Mouse (Mus musculus) intestine, embryonic 14.5 days (tissue): ENCODE measurements at regions not wholly inside any gene's neighbourhood (a gene's known extent, or its start where the extent isn't known, plus 50 kb on each side); places are given as distances from the start of the nearest gene placed in this dataset.

Source experiments
- ATAC-seq: fragments of 200-750 bp; cut with Nextera tagmentation; replicated peaks from 2 replicates; pipeline ENCODE4 v1.8.0; 2017; ENCODE audit warnings: low read depth, moderate number of reproducible peaks, moderate TSS enrichment, moderate library complexity; ENCODE audit not compliant: low FRiP score, low TSS enrichment
- DNase-seq: peaks from one replicate; pipeline ENCODE4 v3.0.0-alpha.2; 2018; ENCODE audit warnings: low spot score
- H3K27ac ChIP-seq: fragments of 300-500 bp; sonication (generic); 2 replicates; pipeline ENCODE4 v1.5.1; 2014; ENCODE audit warnings: low read depth, mild to moderate bottlenecking, control low read depth
- H3K27me3 ChIP-seq: fragments of 300-500 bp; sonication (generic); replicated peaks from 2 replicates; pipeline ENCODE4 v1.6.1; 2014; ENCODE audit warnings: low read length, control low read depth; ENCODE audit not compliant: control insufficient read depth, insufficient read depth
- H3K36me3 ChIP-seq: fragments of 300-500 bp; sonication (generic); 2 replicates; pipeline ENCODE4 v1.6.1; 2014; ENCODE audit warnings: low read length, control low read depth; ENCODE audit not compliant: control insufficient read depth, insufficient read depth
- H3K4me1 ChIP-seq: fragments of 300-500 bp; sonication (generic); replicated peaks from 2 replicates; pipeline ENCODE4 v1.6.1; 2014; ENCODE audit warnings: low read length, control low read depth, mixed read lengths; ENCODE audit not compliant: control insufficient read depth, insufficient read depth
- H3K4me2 ChIP-seq: fragments of 300-500 bp; sonication (generic); 2 replicates; pipeline ENCODE4 v1.6.1; 2014; ENCODE audit warnings: low read length
- H3K4me3 ChIP-seq: fragments of 300-500 bp; sonication (generic); 2 replicates; pipeline ENCODE4 v1.5.1; 2014; ENCODE audit warnings: low read depth, low read length, control low read depth, mixed read lengths
- H3K9ac ChIP-seq: fragments of 300-500 bp; sonication (generic); 2 replicates; pipeline ENCODE4 v1.6.1; 2014; ENCODE audit warnings: mild to moderate bottlenecking, low read length
- H3K9me3 ChIP-seq: fragments of 300-500 bp; sonication (generic); 2 replicates; pipeline ENCODE4 v1.6.1; 2016; ENCODE audit warnings: low read length, control low read depth; ENCODE audit not compliant: control insufficient read depth
- WGBS: fragments of 180-500 bp; shearing (Covaris S2); extraction: QIAGEN DNeasy Blood & Tissue Kit; methylation state at CpG from one replicate; pipeline ENCODE4 v1.1.7; 2014; 5-methylcytosine and 5-hydroxymethylcytosine counted together

DNA sequence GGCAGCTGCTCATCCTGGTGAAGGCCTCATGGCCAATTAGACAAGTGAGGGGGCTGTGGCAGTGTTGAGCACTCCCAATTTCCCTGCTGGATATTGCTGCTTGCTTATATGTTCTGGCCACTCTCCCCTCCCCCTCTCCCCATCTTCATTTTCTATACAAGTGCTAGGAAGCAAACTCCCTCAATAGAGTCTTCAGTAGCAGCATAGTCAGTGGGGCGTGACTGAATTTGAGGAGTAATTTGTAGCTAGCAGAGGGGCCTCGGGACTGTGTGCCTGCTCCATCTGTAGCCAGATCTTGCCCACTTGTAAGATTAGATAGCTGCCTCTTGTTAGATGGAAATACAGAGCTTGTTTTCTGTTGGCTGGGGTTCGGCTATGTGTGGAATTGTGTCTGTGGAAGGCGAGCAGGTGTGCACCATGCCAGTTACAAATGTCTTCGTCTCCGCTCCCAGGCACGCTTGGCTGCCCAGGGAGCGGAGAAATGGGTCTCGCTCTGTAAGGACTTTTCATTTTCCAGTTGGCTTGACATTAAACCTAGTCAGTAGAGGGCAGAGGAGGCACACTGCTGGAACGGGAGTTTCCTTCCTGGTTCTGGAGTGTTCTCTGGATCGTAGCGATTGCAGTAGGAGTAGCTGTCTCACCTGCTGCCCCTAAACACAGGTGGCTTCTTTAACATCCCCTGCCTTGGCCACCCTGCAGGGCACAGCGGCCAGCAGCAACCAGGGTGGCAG is 163.1 kb downstream of the Matn1 start:
- H3K4me2 ChIP-seq: no peak overlapping the region
- no peaks in the 10 kb centered on the region for H3K36me3 ChIP-seq
- no peaks in the 10 kb centered on the region for H3K9me3 ChIP-seq
- H3K27ac ChIP-seq: no peak overlapping the region
- ATAC-seq (no peak), DNase-seq (no peak)
- no peak overlapping the region for H3K9ac ChIP-seq
- 80% methylated on average over 13 of the region's 13 CpGs for WGBS
- no peaks in the 10 kb centered on the region for H3K4me1 ChIP-seq
- H3K27me3 ChIP-seq: no peaks in the 10 kb centered on the region
- no peak overlapping the region for H3K4me3 ChIP-seq

DNA sequence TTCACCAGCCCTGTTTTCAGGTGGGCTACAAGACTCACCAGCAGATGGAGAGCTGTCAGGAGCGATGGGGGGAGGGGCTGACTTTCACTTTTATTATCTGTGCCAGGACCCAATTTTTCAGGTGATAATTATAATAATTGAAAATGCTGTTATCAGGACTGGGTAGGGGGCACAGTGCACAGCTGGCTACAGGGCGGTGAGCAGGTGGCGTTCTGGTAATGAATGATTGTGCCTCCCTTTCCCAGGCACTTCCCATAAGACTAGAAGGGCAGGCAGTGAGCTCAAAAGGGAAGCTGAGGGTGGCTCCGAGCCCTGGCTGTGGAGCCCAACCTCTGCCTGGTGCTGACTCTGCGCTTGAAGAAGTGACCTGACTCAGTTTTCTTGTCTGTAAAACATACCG is 168.4 kb downstream of the Matn1 start:
- Histone ChIP-seq H3K36me3 (no peaks in the 10 kb centered on the region), H3K9me3 (no peaks in the 10 kb centered on the region), H3K4me2 (no peak overlapping the region), H3K4me3 (no peak overlapping the region), H3K9ac (no peak overlapping the region), H3K27ac (no peak overlapping the region), H3K4me1 (no peaks in the 10 kb centered on the region), H3K27me3 (no peaks in the 10 kb centered on the region)
- DNase-seq: no peak
- 69% methylated on average over 6 of the region's 6 CpGs for WGBS
- no peak for ATAC-seq

DNA sequence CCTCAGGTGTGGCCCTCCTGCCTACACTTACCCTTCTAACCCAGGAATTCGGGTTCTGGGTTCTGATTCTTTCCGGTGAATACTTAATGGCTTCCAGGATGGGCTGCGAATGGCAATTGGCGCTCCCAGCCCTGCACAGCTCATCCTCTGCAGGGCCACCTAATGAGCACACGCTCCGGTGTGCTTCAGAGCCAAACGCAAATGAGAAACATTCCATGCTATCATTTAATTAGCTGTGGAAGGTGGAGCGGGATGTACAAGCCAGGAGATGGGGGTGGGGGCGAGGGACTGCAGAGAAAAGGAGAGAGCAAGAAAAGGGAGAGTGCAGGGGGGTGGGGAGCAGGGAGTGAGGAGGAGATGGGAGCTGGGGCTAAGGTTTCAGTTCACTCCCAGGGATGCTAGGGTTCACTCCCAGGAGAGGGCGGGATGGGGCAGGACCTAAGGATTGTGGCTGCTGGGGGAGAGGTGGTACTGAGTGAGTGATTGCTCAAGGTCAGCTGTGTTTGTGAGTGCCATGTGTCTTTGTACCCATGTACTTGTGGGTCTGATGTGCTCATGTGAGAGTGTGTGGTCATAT is 169.6 kb downstream of the Matn1 start:
- WGBS: 50% methylated on average over 10 of the region's 10 CpGs
- no peaks in the 10 kb centered on the region for H3K4me1 ChIP-seq
- no peaks in the 10 kb centered on the region for H3K27me3 ChIP-seq
- no peak overlapping the region for H3K9ac ChIP-seq
- H3K9me3 ChIP-seq: no peaks in the 10 kb centered on the region
- no peak overlapping the region for H3K4me2 ChIP-seq
- no peak for ATAC-seq
- H3K27ac ChIP-seq: no peak overlapping the region
- no peaks in the 10 kb centered on the region for H3K36me3 ChIP-seq
- DNase-seq: no peak
- no peak overlapping the region for H3K4me3 ChIP-seq

DNA sequence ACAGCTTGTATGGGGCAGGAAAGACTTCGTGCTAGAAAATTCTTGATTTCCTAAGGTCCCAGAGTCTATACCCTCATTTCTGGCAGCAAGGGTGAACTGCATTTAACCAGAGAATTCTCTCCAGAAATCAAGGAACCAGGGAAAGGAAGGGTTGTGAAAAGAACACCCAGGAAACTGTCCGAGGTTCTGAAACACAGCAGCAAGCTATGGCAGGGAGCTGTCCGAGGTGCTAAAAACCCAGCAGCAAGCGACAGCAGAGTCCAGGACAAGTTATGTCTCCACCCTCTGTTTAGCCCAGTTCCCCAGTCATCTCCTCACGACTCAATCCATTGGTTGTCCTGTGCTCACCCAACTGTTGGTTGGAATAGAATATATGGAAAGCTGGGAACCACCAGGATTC is 171.1 kb downstream of the Matn1 start:
- Histone ChIP-seq H3K9me3 (no peaks in the 10 kb centered on the region), H3K4me2 (no peak overlapping the region), H3K4me1 (no peaks in the 10 kb centered on the region), H3K27ac (no peak overlapping the region), H3K9ac (no peak overlapping the region), H3K4me3 (no peak overlapping the region), H3K36me3 (no peaks in the 10 kb centered on the region), H3K27me3 (no peaks in the 10 kb centered on the region)
- WGBS: 5% methylated on average over 5 of the region's 5 CpGs
- DNase-seq: peak; percentile 95
- ATAC-seq: no peak

DNA sequence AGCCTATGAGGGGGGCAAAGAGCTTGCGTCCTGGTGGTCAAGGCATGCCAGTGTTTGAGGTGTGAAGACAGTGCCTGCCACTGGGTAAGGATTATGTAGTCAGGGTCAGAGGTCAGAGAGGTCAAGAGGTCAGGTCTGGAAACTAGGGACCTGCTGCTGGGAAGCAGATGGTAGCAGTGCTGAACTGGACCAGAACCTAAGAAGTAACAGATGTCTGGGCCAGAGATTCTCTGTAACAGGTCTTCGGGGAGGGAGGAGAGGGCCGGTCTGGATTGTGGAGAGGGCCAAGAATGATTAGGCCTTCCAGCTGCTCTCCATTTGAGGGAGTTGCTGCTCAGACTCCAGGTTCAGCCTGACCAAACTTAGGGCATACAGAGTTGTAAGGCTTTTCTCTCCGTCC is 174.4 kb downstream of the Matn1 start:
- Histone ChIP-seq H3K9me3 (no peaks in the 10 kb centered on the region), H3K4me1 (no peaks in the 10 kb centered on the region), H3K9ac (no peak overlapping the region), H3K27me3 (no peaks in the 10 kb centered on the region), H3K4me2 (no peak overlapping the region), H3K27ac (no peak overlapping the region), H3K36me3 (no peaks in the 10 kb centered on the region), H3K4me3 (no peak overlapping the region)
- ATAC-seq: no peak
- DNase-seq: no peak
- WGBS: 68% methylated on average over 4 of the region's 4 CpGs

DNA sequence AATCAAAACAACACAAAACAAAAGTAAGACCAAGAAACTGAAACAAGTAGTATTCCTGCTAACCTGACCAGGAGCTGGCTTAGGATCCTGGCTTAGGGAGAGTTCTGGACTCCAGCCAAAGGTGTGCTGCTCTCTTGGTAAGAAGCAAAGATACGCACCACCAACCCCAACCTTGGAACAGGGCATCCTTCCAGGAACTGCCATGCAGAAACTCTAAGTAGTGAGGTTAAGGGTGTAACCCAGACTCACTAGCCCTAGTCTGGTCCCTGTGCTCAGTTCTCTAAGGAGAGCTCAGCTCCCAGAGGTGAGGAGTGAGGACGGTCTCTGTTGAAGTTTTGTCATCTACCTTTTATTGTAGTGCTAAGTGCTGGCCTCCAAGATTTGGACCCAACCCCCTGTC is 175.4 kb downstream of the Matn1 start:
- no peaks in the 10 kb centered on the region for H3K36me3 ChIP-seq
- ATAC-seq: no peak

DNA sequence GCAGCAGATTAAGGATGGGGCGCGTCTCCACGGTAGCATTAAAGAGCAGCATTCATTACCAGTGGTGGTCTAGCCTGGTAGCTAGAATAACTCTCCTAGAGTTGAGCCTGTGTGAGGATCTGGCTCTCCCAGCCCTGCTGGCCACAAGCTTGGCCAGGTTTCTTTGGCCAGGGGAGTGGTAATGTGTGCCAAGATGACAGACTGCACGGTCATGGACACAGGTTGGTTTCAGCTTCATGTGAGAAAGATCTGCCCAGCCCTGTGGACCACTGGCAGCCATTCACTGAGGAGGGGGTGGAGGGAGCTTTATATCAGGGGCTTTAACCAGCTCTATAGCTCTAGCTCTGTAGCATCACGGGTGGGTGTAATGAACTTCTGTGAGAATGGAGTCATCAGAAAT is 176.5 kb downstream of the Matn1 start:
- no peak for ATAC-seq

More for the DNA sequence above, 175.4 kb downstream of the Matn1 start:
- H3K9me3 ChIP-seq: no peaks in the 10 kb centered on the region
- WGBS: 80% methylated on average over 2 of the region's 2 CpGs
- no peak for DNase-seq
- no peak overlapping the region for H3K4me2 ChIP-seq
- no peak overlapping the region for H3K9ac ChIP-seq
- H3K27me3 ChIP-seq: no peaks in the 10 kb centered on the region
- no peak overlapping the region for H3K4me3 ChIP-seq
- no peaks in the 10 kb centered on the region for H3K4me1 ChIP-seq
- no peak overlapping the region for H3K27ac ChIP-seq

DNA sequence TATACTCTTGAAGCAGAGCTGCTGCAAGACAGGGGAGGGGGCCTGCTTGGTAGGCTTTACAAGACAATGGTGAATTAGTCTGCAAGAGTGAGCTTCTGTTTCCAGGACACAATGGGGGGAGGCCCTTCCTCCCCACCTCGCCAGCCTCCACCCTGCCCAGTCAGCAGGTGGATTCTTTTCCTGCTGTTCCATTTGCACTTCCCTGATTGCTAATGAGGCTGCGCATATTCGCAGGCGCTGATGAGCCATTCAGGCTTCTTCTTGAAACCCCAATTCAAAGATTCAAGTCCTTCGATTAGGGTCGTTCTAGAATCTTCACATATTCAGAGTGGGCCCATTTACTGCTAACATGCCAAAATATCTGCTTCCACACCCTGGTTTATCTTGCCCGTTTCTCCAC is 181.8 kb downstream of the Matn1 start:
- Histone ChIP-seq H3K4me2 (no peak overlapping the region), H3K4me1 (no peaks in the 10 kb centered on the region), H3K9me3 (no peaks in the 10 kb centered on the region), H3K27ac (no peak overlapping the region), H3K36me3 (no peaks in the 10 kb centered on the region), H3K9ac (no peak overlapping the region), H3K4me3 (no peak overlapping the region), H3K27me3 (no peaks in the 10 kb centered on the region)
- DNase-seq (no peak), ATAC-seq (no peak)
- 47% methylated on average over 7 of the region's 7 CpGs for WGBS

More for the DNA sequence above, 176.5 kb downstream of the Matn1 start:
- 86% methylated on average over 5 of the region's 5 CpGs for WGBS
- no peak for DNase-seq
- no peaks in the 10 kb centered on the region for H3K4me1 ChIP-seq
- no peaks in the 10 kb centered on the region for H3K36me3 ChIP-seq
- no peak overlapping the region for H3K9ac ChIP-seq
- H3K27me3 ChIP-seq: no peaks in the 10 kb centered on the region
- no peak overlapping the region for H3K4me3 ChIP-seq
- no peaks in the 10 kb centered on the region for H3K9me3 ChIP-seq
- H3K27ac ChIP-seq: no peak overlapping the region
- no peak overlapping the region for H3K4me2 ChIP-seq

DNA sequence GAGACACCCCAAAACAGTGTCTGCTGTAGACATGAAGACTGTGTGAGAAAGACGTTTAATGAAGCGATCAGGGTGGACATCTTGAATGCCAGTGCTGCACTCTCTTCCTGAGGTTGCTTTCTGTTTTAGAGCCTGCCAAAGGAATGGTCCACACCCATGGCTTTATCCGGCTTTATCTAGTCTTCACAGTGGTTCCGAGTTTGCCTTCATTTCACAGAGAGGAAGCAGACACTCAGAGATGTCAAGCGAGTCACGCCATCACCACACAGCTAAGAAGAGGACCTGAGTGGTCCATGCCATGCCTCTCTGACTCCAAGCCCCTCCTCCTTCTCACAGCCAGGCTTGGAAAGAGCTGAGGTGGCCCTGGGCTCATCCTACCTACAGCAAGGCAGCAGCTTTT is 182.7 kb downstream of the Matn1 start:
- Histone ChIP-seq H3K4me2 (no peak overlapping the region), H3K9ac (no peak overlapping the region), H3K4me3 (no peak overlapping the region), H3K27me3 (no peaks in the 10 kb centered on the region), H3K9me3 (no peaks in the 10 kb centered on the region), H3K27ac (no peak overlapping the region), H3K36me3 (no peaks in the 10 kb centered on the region), H3K4me1 (no peaks in the 10 kb centered on the region)
- no peak for ATAC-seq
- WGBS: 76% methylated on average over 6 of the region's 6 CpGs
- DNase-seq: no peak
